Mouse (Mus musculus) E14TG2a.4 (cell line): ENCODE data around the gene Traip.

Experiments used
- CTCF ChIP-seq: conservative IDR thresholded peaks from 2 replicates; pipeline ENCODE4 v1.5.1; 2014; ENCODE audit warnings: low read length
- POU5F1 ChIP-seq: IDR thresholded peaks from 2 replicates; pipeline ENCODE4 v1.6.1; 2014; ENCODE audit warnings: low read length, borderline replicate concordance

DNA sequence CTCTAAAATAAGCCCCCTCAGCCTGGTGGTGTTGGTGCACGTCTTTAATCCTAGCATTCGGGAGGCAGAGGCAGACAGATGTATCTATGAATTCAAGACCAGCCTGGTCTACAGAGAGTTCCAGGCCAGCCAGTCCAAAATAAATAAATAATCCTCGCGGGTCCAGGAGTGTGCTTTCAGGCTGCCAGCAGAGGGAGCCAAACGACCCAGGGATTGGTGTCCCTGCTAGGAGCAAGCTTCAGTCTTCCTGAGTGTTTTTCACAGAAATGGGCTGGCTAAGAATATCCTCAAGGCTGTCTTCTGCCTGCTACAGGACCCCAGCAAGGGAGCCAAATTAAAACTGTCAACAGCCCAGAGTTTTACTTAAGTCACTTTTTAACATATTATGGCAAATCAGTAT lies 13.8 kb downstream of the Traip start:
- TF ChIP-seq CTCF = peak; percentile 96
- TF ChIP-seq POU5F1 = no peak
